Mouse (Mus musculus) brain, embryonic 14.5 days (tissue): ENCODE measurements around the gene Zfyve21.
A peak's percentile ranks its signal among the peaks of the same experiment; 100 is the strongest.

ENCODE experiments used
- CTCF ChIP-seq: fragments of 200-500 bp; IDR thresholded peaks from 2 replicates; pipeline ENCODE4 v1.5.1; 2012; ENCODE audit warnings: inconsistent platforms, mild to moderate bottlenecking, moderate library complexity, borderline replicate concordance; ENCODE audit not compliant: insufficient read depth, insufficient read length; ENCODE audit errors: extremely low read depth
- POLR2A ChIP-seq: fragments of 200-500 bp; IDR thresholded peaks from 2 replicates; pipeline ENCODE4 v1.6.1; 2012; ENCODE audit warnings: mild to moderate bottlenecking, inconsistent platforms, borderline replicate concordance; ENCODE audit not compliant: poor library complexity, insufficient read depth, insufficient read length, severe bottlenecking; ENCODE audit errors: extremely low read depth

GRCm38 (mm10) chr12:111851235-111851634 lies 37.3 kb downstream of the Zfyve21 start:
- TF ChIP-seq CTCF (peak; percentile 22; the same call in 1 of the 2 replicates), POLR2A (no peak)
